Mouse (Mus musculus) embryonic facial prominence, embryonic 13.5 days (tissue): ENCODE data around the gene Six4. TPM values are rescaled to one million over a fixed set of nuclear protein-coding genes. Genes with fewer than 3 reads are reported as not detected.
"Not testable (repeated sequence)": the region's sequence is repeated elsewhere in the genome, so short reads cannot be mapped to it uniquely, and the experiment has no call there.

Experiments
- ATAC-seq: fragments of 200-750 bp; cut with Nextera tagmentation; 2 replicates; pipeline ENCODE4 v1.8.0; 2017; ENCODE audit warnings: low read depth; ENCODE audit not compliant: insufficient number of reproducible peaks, insufficient read depth, low FRiP score, low TSS enrichment
- H3K27ac ChIP-seq: fragments of 300-500 bp; sonication (generic); 2 replicates; pipeline ENCODE4 v1.5.1; 2015; ENCODE audit warnings: moderate library complexity, mild to moderate bottlenecking, inconsistent platforms
- H3K27me3 ChIP-seq: fragments of 300-500 bp; sonication (generic); 2 replicates; pipeline ENCODE4 v1.6.1; 2015; ENCODE audit warnings: mild to moderate bottlenecking, inconsistent platforms
- H3K36me3 ChIP-seq: fragments of 300-500 bp; sonication (generic); 2 replicates; pipeline ENCODE4 v1.6.1; 2015; ENCODE audit warnings: mild to moderate bottlenecking, inconsistent platforms
- H3K4me1 ChIP-seq: fragments of 300-500 bp; sonication (generic); 2 replicates; pipeline ENCODE4 v1.6.1; 2015; ENCODE audit warnings: inconsistent platforms
- H3K4me2 ChIP-seq: fragments of 300-500 bp; sonication (generic); 2 replicates; pipeline ENCODE4 v1.6.1; 2015; ENCODE audit warnings: moderate library complexity, mild to moderate bottlenecking, inconsistent platforms
- H3K4me3 ChIP-seq: fragments of 300-500 bp; sonication (generic); 2 replicates; pipeline ENCODE4 v1.5.1; 2015; ENCODE audit warnings: mild to moderate bottlenecking, inconsistent platforms
- H3K9ac ChIP-seq: fragments of 300-500 bp; sonication (generic); 2 replicates; pipeline ENCODE4 v1.6.1; 2015; ENCODE audit warnings: mild to moderate bottlenecking, inconsistent platforms
- H3K9me3 ChIP-seq: fragments of 300-500 bp; sonication (generic); 2 replicates; pipeline ENCODE4 v1.6.1; 2016; ENCODE audit warnings: inconsistent platforms
- WGBS: fragments of 180-500 bp; shearing (Covaris S2); methylation state at CpG from one replicate; pipeline ENCODE4 v1.1.7; 2015; ENCODE audit warnings: mixed read lengths; 5-methylcytosine and 5-hydroxymethylcytosine counted together
- polyA plus RNA-seq: library from polyadenylated mRNA; unstranded; fragments of >200 nt; fragmentation: Nextera tagmentation; extraction: Ambion mirVana; gene quantifications from 2 replicates; pipeline ENCODE4 v1.2.1, GENCODE M21; 2015

The Six4 gene
- polyA plus RNA-seq, 1 experiment from 2014 or later = 6.5 TPM

DNA sequence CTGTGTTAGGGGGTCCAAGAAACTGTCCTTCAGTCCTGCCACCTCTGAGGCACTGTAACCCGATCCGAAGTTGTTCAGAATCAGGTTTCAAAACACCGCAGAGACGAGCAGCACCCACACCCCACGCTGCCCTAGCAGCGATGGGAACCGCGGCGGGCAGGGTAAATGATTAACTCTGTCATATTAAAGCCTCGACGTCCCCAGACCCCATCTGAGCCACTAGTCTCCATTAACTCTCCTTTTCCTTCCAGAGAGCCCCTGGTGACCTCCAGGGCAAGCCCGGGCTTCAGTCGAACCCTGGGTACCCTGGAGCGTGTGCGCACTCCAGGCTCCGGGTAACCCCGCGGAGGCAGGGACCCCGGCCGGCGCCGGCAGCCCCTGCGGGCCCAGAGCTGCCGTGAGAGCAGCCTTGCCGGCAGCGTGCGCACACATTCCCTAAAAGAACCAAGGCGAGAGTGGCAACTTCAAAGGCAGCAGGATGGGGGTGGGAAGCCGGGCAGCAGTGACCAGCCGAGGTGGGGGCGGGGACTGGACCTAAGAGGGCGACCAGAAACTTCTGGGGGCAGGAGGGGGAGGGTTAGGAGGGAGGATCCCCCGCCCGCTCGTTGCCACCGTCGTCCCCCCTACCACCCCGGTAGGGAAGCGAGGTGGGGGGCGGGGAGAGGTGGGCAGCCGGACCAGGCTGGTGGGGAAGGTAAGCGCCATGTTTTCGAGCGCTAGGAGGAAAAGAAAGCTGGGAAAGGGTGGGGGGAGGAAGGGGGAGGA, 1.5 kb downstream of the Six4 start:
- WGBS = under 1% methylated on average over 43 of the region's 44 CpGs
- peaks cover 17% of the 10 kb centered on the region for H3K36me3 ChIP-seq
- peak overlapping the region; percentile 96 for H3K9ac ChIP-seq
- ATAC-seq = peak; percentile 17; the same call in 1 of the 2 replicates
- H3K4me3 ChIP-seq = peak overlapping the region; percentile 88
- H3K9me3 ChIP-seq = no peaks in the 10 kb centered on the region
- peak overlapping the region; percentile 94 for H3K27ac ChIP-seq
- H3K4me1 ChIP-seq = peaks cover 38% of the 10 kb centered on the region
- H3K27me3 ChIP-seq = no peaks in the 10 kb centered on the region
- peak overlapping the region; percentile 68 for H3K4me2 ChIP-seq

DNA sequence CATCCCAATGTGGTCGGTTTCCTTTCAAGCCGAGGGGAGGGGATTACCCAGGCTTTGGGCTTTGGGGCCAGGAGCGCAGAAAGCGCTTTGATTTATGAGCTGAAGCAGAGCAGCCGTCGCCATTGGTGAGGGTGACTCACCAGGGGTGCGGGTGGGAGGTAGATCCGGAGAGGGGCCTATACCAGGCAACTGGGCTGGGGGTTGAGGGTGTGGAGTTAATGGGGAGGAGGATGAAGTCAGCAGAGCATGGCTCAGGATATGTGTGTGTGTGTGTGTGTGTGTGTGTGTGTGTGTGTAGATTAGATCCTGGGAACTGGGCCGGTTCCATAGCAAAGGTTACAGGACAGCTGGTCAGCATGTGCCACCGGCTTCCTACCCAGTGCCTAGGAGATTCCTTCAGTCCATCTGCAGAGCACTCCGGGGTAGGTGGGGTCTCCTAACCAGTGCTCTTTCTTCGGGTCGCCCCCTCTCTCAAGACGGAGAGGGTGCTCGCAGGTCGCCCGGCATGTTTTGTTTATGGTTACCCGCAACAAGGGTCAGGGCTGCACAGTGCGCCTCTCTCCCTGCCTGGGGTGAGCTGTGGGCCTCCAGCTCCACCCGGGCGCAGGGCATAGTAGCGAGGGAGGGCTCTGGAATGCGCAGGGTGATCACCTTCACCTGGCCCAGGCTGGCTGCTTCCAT, 2.7 kb downstream of the Six4 start:
- peaks cover 25% of the 10 kb centered on the region for H3K36me3 ChIP-seq
- no peaks in the 10 kb centered on the region for H3K27me3 ChIP-seq
- H3K4me3 ChIP-seq = peak overlapping the region; percentile 88
- peak overlapping the region; percentile 68 for H3K4me2 ChIP-seq
- peak overlapping the region; percentile 28; the same call in 1 of the 2 replicates for H3K27ac ChIP-seq
- ATAC-seq = peak; percentile 61
- peaks cover 38% of the 10 kb centered on the region for H3K4me1 ChIP-seq
- peak overlapping the region; percentile 96 for H3K9ac ChIP-seq
- no peaks in the 10 kb centered on the region for H3K9me3 ChIP-seq
- 2% methylated on average over 23 of the region's 23 CpGs for WGBS

DNA sequence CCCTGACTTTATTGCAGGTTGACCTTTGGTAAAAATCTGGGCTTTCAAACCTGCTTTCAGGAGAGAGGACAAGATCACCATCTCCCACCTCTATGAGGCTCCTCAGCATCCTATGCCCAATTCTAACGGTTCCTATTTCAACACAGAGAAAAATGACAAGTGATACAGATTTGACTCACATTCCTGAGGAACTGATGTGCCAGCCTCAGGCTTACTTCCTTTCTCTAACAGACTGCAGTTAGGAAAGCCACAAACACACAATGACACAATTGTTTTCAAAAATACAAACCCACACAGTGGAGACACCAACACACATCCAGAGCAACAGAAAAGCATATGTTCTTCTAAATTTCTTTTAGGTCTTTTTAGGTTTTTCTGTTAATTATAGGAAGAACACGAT, 5.4 kb downstream of the Six4 start:
- Histone ChIP-seq H3K4me2 (0 out of 2 replicates have a peak overlapping the region, but pooled peaks have one; percentile 0), H3K9ac (no peak overlapping the region), H3K4me1 (peaks cover 40% of the 10 kb centered on the region), H3K9me3 (peaks cover 3% of the 10 kb centered on the region; the same call in 1 of the 2 replicates), H3K27ac (no peak overlapping the region), H3K4me3 (no peak overlapping the region), H3K27me3 (no peaks in the 10 kb centered on the region), H3K36me3 (peaks cover 42% of the 10 kb centered on the region)
- ATAC-seq = no peak
- 32% methylated on average over 2 of the region's 2 CpGs for WGBS

DNA sequence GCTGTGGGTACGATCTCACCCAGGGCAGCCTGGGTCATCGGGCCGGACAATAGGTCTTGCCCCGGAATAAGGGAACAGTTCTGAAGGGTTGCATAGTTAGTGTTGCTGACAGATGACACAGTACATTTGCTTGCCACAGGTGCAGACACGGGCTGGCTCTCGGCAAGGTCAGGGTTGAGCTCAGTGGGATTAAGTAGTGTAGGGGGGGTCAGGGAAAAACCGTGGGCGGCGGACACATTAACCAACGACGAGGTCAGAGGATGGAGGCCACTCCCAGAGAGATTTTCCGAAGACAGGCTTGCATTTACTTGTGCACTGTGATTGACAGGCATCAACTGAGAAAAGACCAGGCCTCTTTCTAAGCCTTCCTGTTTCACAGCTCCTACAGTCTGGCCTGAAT, 9.5 kb downstream of the Six4 start:
- Histone ChIP-seq H3K9ac (no peak overlapping the region), H3K4me1 (peaks cover 14% of the 10 kb centered on the region), H3K27me3 (no peaks in the 10 kb centered on the region), H3K4me2 (no peak overlapping the region), H3K4me3 (no peak overlapping the region), H3K27ac (no peak overlapping the region), H3K36me3 (peaks cover 54% of the 10 kb centered on the region), H3K9me3 (peaks cover 3% of the 10 kb centered on the region; the same call in 1 of the 2 replicates)
- no peak for ATAC-seq
- WGBS = 48% methylated on average over 12 of the region's 12 CpGs

DNA sequence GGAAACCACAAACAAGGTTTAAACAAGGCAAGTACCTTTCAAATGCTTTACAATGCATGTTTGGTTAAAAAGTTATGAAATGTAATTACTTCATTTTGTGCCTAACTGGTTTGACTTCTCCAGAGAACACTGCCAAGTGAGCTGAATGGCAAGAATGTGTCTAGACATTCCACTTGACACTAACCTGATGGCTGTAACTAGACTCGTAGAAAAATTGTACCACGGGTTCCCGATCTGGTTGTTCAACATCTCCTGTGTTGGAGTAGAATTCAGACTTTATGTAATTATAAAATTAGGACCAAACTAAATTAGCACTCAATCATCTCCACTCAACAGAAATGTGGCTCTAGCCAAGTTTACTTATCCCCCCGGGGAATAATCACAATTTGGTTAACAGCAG, 14.7 kb downstream of the Six4 start:
- H3K9me3 ChIP-seq = no peaks in the 10 kb centered on the region; the same call in 1 of the 2 replicates
- H3K9ac ChIP-seq = no peak overlapping the region
- no peaks in the 10 kb centered on the region for H3K27me3 ChIP-seq
- H3K36me3 ChIP-seq = peaks cover 26% of the 10 kb centered on the region
- H3K4me3 ChIP-seq = no peak overlapping the region
- H3K27ac ChIP-seq = no peak overlapping the region
- 59% methylated on average over 4 of the region's 4 CpGs for WGBS
- H3K4me1 ChIP-seq = no peaks in the 10 kb centered on the region
- no peak for ATAC-seq
- H3K4me2 ChIP-seq = no peak overlapping the region

DNA sequence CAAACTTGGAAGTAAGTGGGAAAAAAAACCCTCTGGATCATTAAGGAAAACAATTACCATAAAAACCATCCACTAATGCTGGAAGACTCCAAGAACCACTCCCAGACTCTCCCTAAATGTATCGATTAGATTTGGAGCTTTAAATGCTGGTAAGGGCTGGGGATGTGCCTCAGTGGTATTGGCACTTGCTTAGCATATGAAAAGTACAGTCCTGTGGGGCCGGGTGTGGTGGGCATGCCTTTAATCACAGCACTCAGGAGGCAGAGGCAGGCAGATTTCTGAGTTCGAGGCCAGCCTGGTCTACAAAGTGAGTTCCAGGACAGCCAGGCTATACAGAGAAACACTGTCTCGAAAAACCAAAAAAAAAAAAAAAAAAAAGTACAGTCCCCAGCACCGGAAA, 17.1 kb downstream of the Six4 start:
- not testable (repeated sequence) for H3K4me2 ChIP-seq, H3K4me1 ChIP-seq

DNA sequence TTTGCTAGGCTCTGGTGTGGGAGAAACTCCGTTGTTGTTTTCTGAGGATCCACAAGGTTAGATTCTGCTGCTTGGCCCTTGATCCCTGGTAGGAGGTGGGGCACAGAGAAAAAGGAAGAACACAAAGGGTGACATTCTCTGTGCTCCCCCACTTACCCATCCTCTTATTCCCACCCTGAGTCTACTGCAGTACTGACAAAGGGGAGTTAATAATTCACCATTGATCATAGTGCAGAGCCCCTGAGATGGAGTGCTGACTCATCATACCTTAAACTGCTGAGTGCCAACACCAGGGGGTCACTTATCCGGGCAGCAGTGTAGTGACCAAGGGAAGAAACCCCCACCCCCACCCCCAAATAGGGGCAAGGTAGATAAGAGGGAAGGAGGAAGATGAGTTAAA, 18.7 kb downstream of the Six4 start:
- Histone ChIP-seq H3K4me3 (no peak overlapping the region), H3K4me2 (no peak overlapping the region), H3K27me3 (no peaks in the 10 kb centered on the region), H3K9me3 (no peaks in the 10 kb centered on the region), H3K36me3 (no peaks in the 10 kb centered on the region), H3K4me1 (no peaks in the 10 kb centered on the region), H3K9ac (no peak overlapping the region), H3K27ac (no peak overlapping the region)
- 29% methylated on average over 2 of the region's 2 CpGs for WGBS
- no peak for ATAC-seq

More for the DNA sequence above, 17.1 kb downstream of the Six4 start:
- not testable (repeated sequence) for H3K27ac ChIP-seq, H3K4me3 ChIP-seq, H3K36me3 ChIP-seq, H3K27me3 ChIP-seq, H3K9ac ChIP-seq, ATAC-seq, H3K9me3 ChIP-seq
- WGBS = 86% methylated on average over 5 of the region's 5 CpGs

DNA sequence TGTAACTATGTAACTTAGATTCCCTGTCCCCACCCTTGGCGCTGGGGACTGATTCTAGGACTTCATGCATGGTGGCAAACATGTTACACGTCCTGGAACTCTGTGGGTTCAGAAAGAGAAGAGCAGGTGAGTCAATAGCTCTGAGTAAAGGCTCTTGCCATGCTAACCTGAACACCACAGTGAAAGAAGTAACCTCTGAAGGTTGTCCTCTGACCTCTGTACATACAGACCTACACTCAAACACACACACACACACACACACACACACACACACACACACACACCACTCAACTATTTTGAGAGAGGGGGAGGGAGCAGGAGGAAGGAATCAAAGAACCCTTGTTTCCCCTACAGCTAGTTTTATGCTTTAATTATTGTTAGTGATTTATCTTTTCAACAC, 19.1 kb downstream of the Six4 start:
- Histone ChIP-seq H3K27ac (no peak overlapping the region), H3K27me3 (no peaks in the 10 kb centered on the region), H3K4me3 (no peak overlapping the region), H3K4me1 (no peaks in the 10 kb centered on the region), H3K4me2 (no peak overlapping the region), H3K9ac (no peak overlapping the region), H3K36me3 (no peaks in the 10 kb centered on the region), H3K9me3 (no peaks in the 10 kb centered on the region)
- ATAC-seq = no peak
- WGBS = 72% methylated on average over 2 of the region's 2 CpGs

DNA sequence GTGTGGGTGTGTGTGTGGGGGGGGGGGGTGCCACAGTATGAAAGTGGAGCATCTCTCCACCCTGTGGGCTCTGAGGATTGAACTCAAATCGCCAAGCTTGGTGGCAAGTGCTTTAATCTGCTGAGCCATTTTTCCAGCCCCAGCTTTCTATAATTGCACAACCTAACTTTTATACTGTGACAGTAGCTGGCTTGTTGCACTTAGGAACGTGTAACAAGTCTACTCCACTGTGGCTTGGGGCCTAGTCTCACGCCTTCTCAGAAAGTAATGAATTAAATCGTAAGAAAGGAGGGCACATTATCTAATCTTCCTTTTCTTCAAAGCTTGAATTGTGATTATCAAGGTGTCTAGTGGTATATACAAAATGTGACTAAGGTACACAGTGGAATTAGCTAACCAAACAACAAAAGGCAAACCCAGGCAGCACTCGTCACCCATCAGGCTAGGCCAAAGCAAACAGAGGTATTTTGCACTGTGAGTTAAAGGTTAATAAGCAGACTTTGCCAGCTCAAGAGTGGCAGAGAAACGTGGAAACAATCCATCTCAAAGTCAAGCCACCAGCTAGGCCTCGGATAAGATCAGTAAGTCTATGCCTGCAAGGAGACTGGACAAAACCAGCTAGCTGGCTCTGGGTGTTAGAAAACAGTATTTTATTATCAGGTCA, 22.5 kb downstream of the Six4 start:
- Histone ChIP-seq H3K4me2 (no peak overlapping the region), H3K36me3 (no peaks in the 10 kb centered on the region), H3K9me3 (no peaks in the 10 kb centered on the region), H3K4me3 (no peak overlapping the region), H3K4me1 (no peaks in the 10 kb centered on the region), H3K9ac (no peak overlapping the region), H3K27me3 (no peaks in the 10 kb centered on the region), H3K27ac (no peak overlapping the region)
- 78% methylated on average over 7 of the region's 7 CpGs for WGBS
- no peak for ATAC-seq

DNA sequence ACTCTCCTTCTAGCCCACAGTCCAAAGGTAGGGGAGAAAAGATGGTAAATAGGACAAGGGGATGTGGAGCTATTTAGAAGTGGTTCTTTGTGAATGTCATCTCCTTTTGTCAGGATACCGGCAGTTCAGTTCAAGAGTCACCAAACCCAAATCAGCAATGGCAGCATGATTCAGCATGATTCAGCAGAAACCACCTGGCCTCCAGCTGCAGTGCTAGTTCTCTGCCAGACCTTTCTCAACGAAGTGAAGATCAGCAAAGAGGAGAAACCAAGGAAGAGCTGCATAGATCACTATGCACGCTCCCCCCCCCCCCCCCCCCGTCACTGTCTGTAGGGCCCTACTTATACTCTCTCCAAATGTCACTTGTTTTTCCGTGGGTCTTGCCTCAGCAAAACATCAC, 24.3 kb downstream of the Six4 start:
- ATAC-seq = no peak
- 68% methylated on average over 5 of the region's 5 CpGs for WGBS
- Histone ChIP-seq H3K9me3 (no peaks in the 10 kb centered on the region), H3K27ac (no peak overlapping the region), H3K27me3 (no peaks in the 10 kb centered on the region), H3K36me3 (no peaks in the 10 kb centered on the region), H3K4me2 (no peak overlapping the region), H3K9ac (no peak overlapping the region), H3K4me1 (no peaks in the 10 kb centered on the region), H3K4me3 (no peak overlapping the region)

DNA sequence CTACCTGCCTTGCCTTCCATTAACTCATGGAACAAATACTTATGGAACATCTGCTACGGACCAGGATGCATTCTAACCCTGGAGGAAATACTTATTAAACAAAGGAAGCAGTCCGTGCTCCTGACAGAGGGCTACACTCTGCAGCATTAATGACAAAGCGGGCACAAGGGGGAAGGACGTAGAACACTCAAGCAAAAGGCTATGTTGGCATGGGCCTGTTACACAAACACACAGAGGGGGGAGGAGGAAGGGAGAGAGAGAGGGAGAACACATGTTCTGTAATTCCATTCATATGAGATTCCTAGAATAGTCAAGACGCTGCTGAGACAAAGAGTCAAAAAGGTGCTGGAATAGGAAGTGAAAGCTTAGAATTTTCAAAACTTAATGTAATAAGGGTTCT, 24.8 kb downstream of the Six4 start:
- H3K9me3 ChIP-seq = no peaks in the 10 kb centered on the region
- no peaks in the 10 kb centered on the region for H3K27me3 ChIP-seq
- WGBS = 61% methylated on average over 5 of the region's 5 CpGs
- no peak for ATAC-seq
- H3K4me3 ChIP-seq = no peak overlapping the region
- no peak overlapping the region for H3K9ac ChIP-seq
- H3K36me3 ChIP-seq = no peaks in the 10 kb centered on the region
- H3K4me1 ChIP-seq = no peaks in the 10 kb centered on the region
- H3K27ac ChIP-seq = no peak overlapping the region
- H3K4me2 ChIP-seq = no peak overlapping the region
